Mouse (Mus musculus): ENCODE results near the gene Stk16. TPM values are rescaled to one million over a fixed set of nuclear protein-coding genes. Genes with fewer than 3 reads are reported as not detected.

Stk16 gene
- polyA plus RNA-seq, 1 experiment: 140 TPM

- TF ChIP-seq POLR2A (IDR thresholded peaks at IDR 0.05; ENCODE audit: borderline replicate concordance, extremely low read depth, low read depth, low read length) (peak; percentile 99), CTCF (IDR thresholded peaks at IDR 0.05; ENCODE audit: insufficient read depth, low read length) (no peak)
- H3K4me3 ChIP-seq (replicated peaks; ENCODE audit: extremely low read depth, low read depth, low read length): peak overlapping the region; percentile 72
- H3K4me1 ChIP-seq (ENCODE audit: control insufficient read depth, insufficient read depth, low read length): peaks cover 4% of the 10 kb centered on the region; the same call in 1 of the 2 replicates
- WGBS: under 1% methylated on average over 24 of the region's 24 CpGs
- peak; percentile 93 for DNase-seq
Observed at GRCm38 (mm10) chr1:75219078-75219477, 8.4 kb downstream of the Stk16 start.

GRCm38 (mm10) chr1:75219531-75219930 is 8.9 kb downstream of the Stk16 start, which contains the start of gene Tuba4a:
Tuba4a (minus strand) TSS chr1:75219865.
- WGBS: 1% methylated on average over 34 of the region's 34 CpGs
- no peak for TF ChIP-seq POLR2A (IDR thresholded peaks at IDR 0.05; ENCODE audit: borderline replicate concordance, extremely low read depth, low read depth, low read length)
- TF ChIP-seq CTCF (IDR thresholded peaks at IDR 0.05; ENCODE audit: insufficient read depth, low read length): no peak
- DNase-seq: no peak
- peaks cover 4% of the 10 kb centered on the region; the same call in 1 of the 2 replicates for H3K4me1 ChIP-seq (ENCODE audit: control insufficient read depth, insufficient read depth, low read length)
- H3K4me3 ChIP-seq (replicated peaks; ENCODE audit: extremely low read depth, low read depth, low read length): peak within 1 kb of the TSS; percentile 72

GRCm38 (mm10) chr1:75221538-75221937 is 10.9 kb downstream of the Stk16 start:
- no peak for DNase-seq
- Histone ChIP-seq H3K4me1 (ENCODE audit: control insufficient read depth, insufficient read depth, low read length) (peaks cover 4% of the 10 kb centered on the region; the same call in 1 of the 2 replicates), H3K4me3 (replicated peaks; ENCODE audit: extremely low read depth, low read depth, low read length) (no peak overlapping the region)
- WGBS: 68% methylated on average over 3 of the region's 3 CpGs
- TF ChIP-seq CTCF (IDR thresholded peaks at IDR 0.05; ENCODE audit: insufficient read depth, low read length): no peak
- TF ChIP-seq POLR2A (IDR thresholded peaks at IDR 0.05; ENCODE audit: borderline replicate concordance, extremely low read depth, low read depth, low read length): no peak

- H3K4me1 ChIP-seq (ENCODE audit: control insufficient read depth, insufficient read depth, low read length): 0 out of 2 replicates have a peak, but pooled peaks cover 2% of the 10 kb centered on the region
- H3K4me3 ChIP-seq (replicated peaks; ENCODE audit: extremely low read depth, low read depth, low read length): no peak overlapping the region
- no peak for TF ChIP-seq CTCF (IDR thresholded peaks at IDR 0.05; ENCODE audit: insufficient read depth, low read length)
- TF ChIP-seq POLR2A (IDR thresholded peaks at IDR 0.05; ENCODE audit: borderline replicate concordance, extremely low read depth, low read depth, low read length): no peak
- 60% methylated on average over 6 of the region's 6 CpGs for WGBS
- DNase-seq: no peak
Observed at GRCm38 (mm10) chr1:75222926-75223325, 12.3 kb downstream of the Stk16 start.

- no peak overlapping the region for H3K4me3 ChIP-seq (replicated peaks; ENCODE audit: extremely low read depth, low read depth, low read length)
- 0 out of 2 replicates have a peak, but pooled peaks cover 2% of the 10 kb centered on the region for H3K4me1 ChIP-seq (ENCODE audit: control insufficient read depth, insufficient read depth, low read length)
- no peak for TF ChIP-seq CTCF (IDR thresholded peaks at IDR 0.05; ENCODE audit: insufficient read depth, low read length)
- TF ChIP-seq POLR2A (IDR thresholded peaks at IDR 0.05; ENCODE audit: borderline replicate concordance, extremely low read depth, low read depth, low read length): no peak
- WGBS: 51% methylated on average over 6 of the region's 6 CpGs
- no peak for DNase-seq
Observed at GRCm38 (mm10) chr1:75223532-75223931, 12.9 kb downstream of the Stk16 start.

GRCm38 (mm10) chr1:75225473-75225872 is 14.8 kb downstream of the Stk16 start:
- TF ChIP-seq CTCF (IDR thresholded peaks at IDR 0.05; ENCODE audit: insufficient read depth, low read length) (no peak), POLR2A (IDR thresholded peaks at IDR 0.05; ENCODE audit: borderline replicate concordance, extremely low read depth, low read depth, low read length) (no peak)
- Histone ChIP-seq H3K4me3 (replicated peaks; ENCODE audit: extremely low read depth, low read depth, low read length) (no peak overlapping the region), H3K4me1 (ENCODE audit: control insufficient read depth, insufficient read depth, low read length) (no peaks in the 10 kb centered on the region)
- 40% methylated on average over 3 of the region's 3 CpGs for WGBS
- DNase-seq: no peak

- H3K4me3 ChIP-seq (replicated peaks; ENCODE audit: extremely low read depth, low read depth, low read length): no peak overlapping the region
- DNase-seq: no peak
- H3K4me1 ChIP-seq (ENCODE audit: control insufficient read depth, insufficient read depth, low read length): no peaks in the 10 kb centered on the region
- 35% methylated on average over 2 of the region's 2 CpGs for WGBS
- no peak for TF ChIP-seq CTCF (IDR thresholded peaks at IDR 0.05; ENCODE audit: insufficient read depth, low read length)
- no peak for TF ChIP-seq POLR2A (IDR thresholded peaks at IDR 0.05; ENCODE audit: borderline replicate concordance, extremely low read depth, low read depth, low read length)
Observed at GRCm38 (mm10) chr1:75226138-75226537, 15.5 kb downstream of the Stk16 start.

GRCm38 (mm10) chr1:75227653-75228052 is 17.0 kb downstream of the Stk16 start:
- TF ChIP-seq CTCF (IDR thresholded peaks at IDR 0.05; ENCODE audit: insufficient read depth, low read length) (no peak), POLR2A (IDR thresholded peaks at IDR 0.05; ENCODE audit: borderline replicate concordance, extremely low read depth, low read depth, low read length) (no peak)
- Histone ChIP-seq H3K4me3 (replicated peaks; ENCODE audit: extremely low read depth, low read depth, low read length) (no peak overlapping the region), H3K4me1 (ENCODE audit: control insufficient read depth, insufficient read depth, low read length) (no peaks in the 10 kb centered on the region)
- WGBS: 73% methylated on average over 1 of the region's 1 CpGs
- DNase-seq: no peak

GRCm38 (mm10) chr1:75229158-75229557 is 18.5 kb downstream of the Stk16 start:
- TF ChIP-seq POLR2A (IDR thresholded peaks at IDR 0.05; ENCODE audit: borderline replicate concordance, extremely low read depth, low read depth, low read length) (no peak), CTCF (IDR thresholded peaks at IDR 0.05; ENCODE audit: insufficient read depth, low read length) (no peak)
- no peak overlapping the region for H3K4me3 ChIP-seq (replicated peaks; ENCODE audit: extremely low read depth, low read depth, low read length)
- no peak for DNase-seq
- 42% methylated on average over 4 of the region's 4 CpGs for WGBS
- H3K4me1 ChIP-seq (ENCODE audit: control insufficient read depth, insufficient read depth, low read length): no peaks in the 10 kb centered on the region

- TF ChIP-seq POLR2A (IDR thresholded peaks at IDR 0.05; ENCODE audit: borderline replicate concordance, extremely low read depth, low read depth, low read length) (no peak), CTCF (IDR thresholded peaks at IDR 0.05; ENCODE audit: insufficient read depth, low read length) (no peak)
Observed at GRCm38 (mm10) chr1:75230335-75230994, 19.8 kb downstream of the Stk16 start.

More at GRCm38 (mm10) chr1:75230335-75230994, 19.8 kb downstream of the Stk16 start:
- no peak overlapping the region for H3K4me3 ChIP-seq (replicated peaks; ENCODE audit: extremely low read depth, low read depth, low read length)
- no peak for DNase-seq
- H3K4me1 ChIP-seq (ENCODE audit: control insufficient read depth, insufficient read depth, low read length): no peaks in the 10 kb centered on the region
- WGBS: 64% methylated on average over 7 of the region's 7 CpGs
